ENCODE assay signal across 13 mouse cellular contexts in the genomic region with DNA sequence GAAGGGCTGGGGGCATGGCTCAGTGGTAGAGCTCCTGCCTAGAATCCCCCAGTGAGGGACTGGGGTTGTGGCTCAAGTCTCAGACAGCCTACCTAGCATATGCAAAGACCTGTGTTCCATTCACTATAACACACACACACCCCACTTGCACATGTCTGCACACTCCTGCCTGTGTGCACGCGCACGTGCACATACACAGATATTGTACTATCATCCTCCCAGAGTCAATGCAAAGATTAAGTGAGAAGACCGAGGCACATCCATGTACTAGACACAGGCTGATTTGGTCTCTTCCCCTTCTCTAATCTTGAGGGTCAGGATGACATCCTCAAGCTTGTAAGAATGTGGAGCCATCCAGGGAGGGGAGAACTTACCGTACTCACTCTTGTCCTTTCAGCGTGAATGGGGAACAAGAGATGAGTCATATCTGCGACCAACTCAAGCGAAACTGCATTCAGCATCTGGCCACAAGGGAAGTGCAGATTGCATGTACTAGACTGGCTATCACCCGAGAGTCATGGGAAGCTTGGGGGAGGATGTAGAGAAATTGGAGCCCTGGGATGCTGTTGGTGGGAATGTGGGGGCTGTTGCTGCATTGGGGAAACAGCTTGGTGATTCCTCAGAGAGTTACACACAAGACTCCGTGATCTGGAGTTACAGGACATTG. TPM values are rescaled to one million over a fixed set of nuclear protein-coding genes. Genes with fewer than 3 reads are reported as not detected.
A peak's percentile ranks its signal among the peaks of the same experiment; 100 is the strongest.
DNase-seq lines count a peak whose midpoint lies in the region; ATAC-seq and TF ChIP-seq lines count a peak whose summit lies in the region.
"Had no signal": no experiment of that assay in that cellular context is flagged by ENCODE, and none has a peak within 500 bp of the region (broad histone marks: within the 10 kb centered on the region; RNA-seq: fewer than 3 reads in every experiment).

No protein-coding gene starts in this region.

- H3K9me3 ChIP-seq in heart, embryonic 14.5 days (ENCODE audit: control insufficient read depth, low read length), result 0 out of 2 replicates have a peak, but pooled peaks cover 5% of the 10 kb centered on the region
- H3K9me3 ChIP-seq in midbrain, postnatal 0 days (ENCODE audit: low read length), result no peaks in the 10 kb centered on the region
- H3K9me3 ChIP-seq: hindbrain, embryonic 15.5 days; midbrain, embryonic 12.5 days had no signal

- DNase-seq in heart, adult 8-10 months (ENCODE audit: low spot score), result no peak
- DNase-seq in right cerebral cortex, adult 2 months (ENCODE audit: low spot score in 2 of 2), result peak; percentile 48 to 59
- DNase-seq in right cerebral cortex, postnatal 25 days, result no peak
- DNase-seq in heart, postnatal 25 days (ENCODE audit: low spot score), result peak; percentile 33
- peak; percentile 44 for DNase-seq in telencephalon, adult 2 months (ENCODE audit: low read depth, low spot score)
- no peak for DNase-seq in midbrain, postnatal 0 days (ENCODE audit: low spot score)
- DNase-seq: cerebellum, postnatal 36 days; retina, postnatal 1 day had no signal

- H3K27ac ChIP-seq in heart, embryonic 14.5 days (replicated peaks in 1 of 2; ENCODE audit: control insufficient read depth in 1 of 2, insufficient read depth in 1 of 2, low read depth in 2 of 2, low read length in 2 of 2), result no peak overlapping the region
- H3K27ac ChIP-seq in midbrain, postnatal 0 days (ENCODE audit: low read depth, low read length), result no peak overlapping the region
- H3K27ac ChIP-seq: forebrain, embryonic 10.5 days; hindbrain, embryonic 15.5 days; midbrain, embryonic 12.5 days had no signal

- intact Hi-C loops in heart, postnatal 25 days (cut with DNase I), result no loop called here

- no peaks in the 10 kb centered on the region for H3K27me3 ChIP-seq in heart, embryonic 14.5 days (ENCODE audit: control insufficient read depth, insufficient read depth, low read length)
- H3K27me3 ChIP-seq in midbrain, postnatal 0 days (ENCODE audit: insufficient read depth, low read length), result no peaks in the 10 kb centered on the region
- H3K27me3 ChIP-seq: hindbrain, embryonic 15.5 days; midbrain, embryonic 12.5 days had no signal

- H3K4me3 ChIP-seq in heart, embryonic 14.5 days (ENCODE audit: control insufficient read depth in 1 of 2, insufficient read depth in 1 of 2, low read depth in 1 of 2, low read length in 2 of 2), result no peak overlapping the region
- H3K4me3 ChIP-seq in midbrain, postnatal 0 days (ENCODE audit: low read depth, low read length), result no peak overlapping the region
- H3K4me3 ChIP-seq: forebrain, embryonic 10.5 days; hindbrain, embryonic 15.5 days; midbrain, embryonic 12.5 days had no signal

- H3K4me1 ChIP-seq in heart, embryonic 14.5 days (ENCODE audit: control insufficient read depth in 2 of 2, insufficient read depth in 2 of 2, low read length in 2 of 2), result peaks cover 4 to 5% of the 10 kb centered on the region in 2 experiments; a peak in 2 of 4 replicates
- H3K4me1 ChIP-seq in midbrain, postnatal 0 days (ENCODE audit: insufficient read depth, low read length), result no peaks in the 10 kb centered on the region
- H3K4me1 ChIP-seq: forebrain, embryonic 10.5 days; hindbrain, embryonic 15.5 days; midbrain, embryonic 12.5 days had no signal

- no peak overlapping the region for H3K4me2 ChIP-seq in heart, embryonic 14.5 days (ENCODE audit: low read length)
- no peak overlapping the region for H3K4me2 ChIP-seq in midbrain, postnatal 0 days (ENCODE audit: low read depth, low read length, poor library complexity, severe bottlenecking)
- H3K4me2 ChIP-seq: hindbrain, embryonic 15.5 days; midbrain, embryonic 12.5 days had no signal

- no peak overlapping the region for H3K9ac ChIP-seq in heart, embryonic 14.5 days (ENCODE audit: low read length)
- no peak overlapping the region for H3K9ac ChIP-seq in midbrain, postnatal 0 days (replicated peaks; ENCODE audit: low read length, poor library complexity, severe bottlenecking)
- H3K9ac ChIP-seq: hindbrain, embryonic 15.5 days; midbrain, embryonic 12.5 days had no signal

- 69% methylated on average over 10 of the region's 10 CpGs for WGBS in heart, embryonic 14.5 days
- 86% methylated on average over 10 of the region's 10 CpGs for WGBS in midbrain, postnatal 0 days

- ATAC-seq in heart, embryonic 14.5 days (ENCODE audit: insufficient number of reproducible peaks, insufficient read depth, low FRiP score, low read depth), result peak; percentile 3; the same call in 1 of the 2 replicates
- ATAC-seq in midbrain, postnatal 0 days (ENCODE audit: low FRiP score), result no peak
- ATAC-seq in inflammation-experienced regulatory T-cells, adult 6 months, result no peak

- no peak for TF ChIP-seq CTCF in midbrain, postnatal 0 days (IDR thresholded peaks at IDR 0.05)

- no peaks in the 10 kb centered on the region for H3K36me3 ChIP-seq in heart, embryonic 14.5 days (ENCODE audit: control insufficient read depth, insufficient read depth, low read length)
- no peaks in the 10 kb centered on the region for H3K36me3 ChIP-seq in midbrain, postnatal 0 days (ENCODE audit: insufficient read depth, low read length)
- H3K36me3 ChIP-seq: forebrain, embryonic 10.5 days; hindbrain, embryonic 15.5 days; midbrain, embryonic 12.5 days had no signal

RNA-seq across cellular contexts. Expression of gene Cyth3, which starts 42.6 kb away (rescaled TPM):
- 49.2 and 56.2 TPM in 2 replicates for polyA plus RNA-seq in heart, embryonic 14.5 days (2014; fragmentation: Nextera tagmentation; extraction: Ambion mirVana)
- total RNA-seq in heart, adult 8-10 months (2022), result 10 to 100 TPM; 23.1 to 33.1 (median 27.4) TPM
- total RNA-seq in heart, postnatal 25 days (2021), result 10 to 100 TPM; 43.8 to 44.9 TPM
- total RNA-seq in midbrain, postnatal 0 days (2014; rRNA removed), result 47.8 and 51.5 TPM in 2 replicates
- polyA plus RNA-seq in midbrain, postnatal 0 days (2015; fragmentation: Nextera tagmentation; extraction: Ambion mirVana), result 34.1 and 35.4 TPM in 2 replicates
- polyA plus RNA-seq in inflammation-experienced regulatory T-cells, adult 6 months (2017; shearing (Covaris generic)), result 10 to 100 TPM; 11.4 to 41.0 (median 34.9) TPM

RNA-seq across cellular contexts. Expression of gene Rac1, which starts 51.8 kb away (rescaled TPM):
- 407 and 410 TPM in 2 replicates for polyA plus RNA-seq in heart, embryonic 14.5 days (2014; fragmentation: Nextera tagmentation; extraction: Ambion mirVana)
- total RNA-seq in heart, adult 8-10 months (2022), result 100 to 1,000 TPM; 207 to 235 (median 219) TPM
- 100 to 1,000 TPM; 215 to 235 TPM for total RNA-seq in heart, postnatal 25 days (2021)
- 194 and 199 TPM in 2 replicates for total RNA-seq in midbrain, postnatal 0 days (2014; rRNA removed)
- polyA plus RNA-seq in midbrain, postnatal 0 days (2015; fragmentation: Nextera tagmentation; extraction: Ambion mirVana), result 441 and 451 TPM in 2 replicates
- polyA plus RNA-seq in inflammation-experienced regulatory T-cells, adult 6 months (2017; shearing (Covaris generic)), result 10 to 100 TPM; 57.1 to 67.7 (median 60.8) TPM

Comparison
In these comparisons a context has a peak if more than half of its experiments do, and no peak if none do; other contexts are left out.
1. DNase-seq: peak in right cerebral cortex, adult 2 months (2 of 2), heart, postnatal 25 days (single experiment) and telencephalon, adult 2 months (single experiment); none in heart, adult 8-10 months (single experiment), right cerebral cortex, postnatal 25 days (single experiment) and midbrain, postnatal 0 days (single experiment).